Mouse (Mus musculus): ENCODE measurements around the gene Ucn2. TPM values are rescaled to one million over a fixed set of nuclear protein-coding genes. Genes with fewer than 3 reads are reported as not detected.

The Ucn2 gene
- not detected in 2 replicates for polyA plus RNA-seq (2015; fragmentation: Nextera tagmentation; extraction: Ambion mirVana)

DNA sequence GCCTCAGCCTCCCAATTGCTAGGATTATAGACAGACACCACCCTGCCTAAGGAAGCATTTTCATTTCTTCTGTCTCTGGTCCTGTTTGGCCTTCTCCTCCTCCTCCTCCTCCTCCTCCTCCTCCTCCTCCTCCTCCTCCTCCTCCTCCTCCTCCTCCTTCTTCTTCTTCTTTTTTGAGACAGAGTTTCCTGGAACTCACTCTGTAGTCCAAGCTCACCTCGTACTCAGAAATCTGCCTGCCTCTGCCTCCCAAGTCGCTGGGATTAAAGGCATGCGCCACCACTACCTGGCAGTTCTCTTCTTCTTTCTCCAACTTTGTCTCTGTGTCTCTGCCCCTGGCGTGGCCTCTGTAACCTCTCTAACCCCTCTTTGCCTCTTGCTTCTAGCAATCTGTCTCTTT is at the start of gene Ucn2:
Ucn2 (plus strand) TSS at position 301 of the 400 bp plus-strand sequence.
- ATAC-seq (ENCODE audit: low FRiP score): no peak
- H3K27me3 ChIP-seq: no peaks in the 10 kb centered on the region
- peaks cover under 1% of the 10 kb centered on the region; the same call in 1 of the 2 replicates for H3K4me1 ChIP-seq (replicated peaks)
- 78% methylated on average over 4 of the region's 4 CpGs for WGBS
- H3K27ac ChIP-seq: no peak within 1 kb of the TSS
- H3K4me3 ChIP-seq: no peak within 1 kb of the TSS
- H3K4me2 ChIP-seq: no peak within 1 kb of the TSS
- no peaks in the 10 kb centered on the region for H3K9me3 ChIP-seq
- no peak within 1 kb of the TSS for H3K9ac ChIP-seq
- H3K36me3 ChIP-seq: no peaks in the 10 kb centered on the region

DNA sequence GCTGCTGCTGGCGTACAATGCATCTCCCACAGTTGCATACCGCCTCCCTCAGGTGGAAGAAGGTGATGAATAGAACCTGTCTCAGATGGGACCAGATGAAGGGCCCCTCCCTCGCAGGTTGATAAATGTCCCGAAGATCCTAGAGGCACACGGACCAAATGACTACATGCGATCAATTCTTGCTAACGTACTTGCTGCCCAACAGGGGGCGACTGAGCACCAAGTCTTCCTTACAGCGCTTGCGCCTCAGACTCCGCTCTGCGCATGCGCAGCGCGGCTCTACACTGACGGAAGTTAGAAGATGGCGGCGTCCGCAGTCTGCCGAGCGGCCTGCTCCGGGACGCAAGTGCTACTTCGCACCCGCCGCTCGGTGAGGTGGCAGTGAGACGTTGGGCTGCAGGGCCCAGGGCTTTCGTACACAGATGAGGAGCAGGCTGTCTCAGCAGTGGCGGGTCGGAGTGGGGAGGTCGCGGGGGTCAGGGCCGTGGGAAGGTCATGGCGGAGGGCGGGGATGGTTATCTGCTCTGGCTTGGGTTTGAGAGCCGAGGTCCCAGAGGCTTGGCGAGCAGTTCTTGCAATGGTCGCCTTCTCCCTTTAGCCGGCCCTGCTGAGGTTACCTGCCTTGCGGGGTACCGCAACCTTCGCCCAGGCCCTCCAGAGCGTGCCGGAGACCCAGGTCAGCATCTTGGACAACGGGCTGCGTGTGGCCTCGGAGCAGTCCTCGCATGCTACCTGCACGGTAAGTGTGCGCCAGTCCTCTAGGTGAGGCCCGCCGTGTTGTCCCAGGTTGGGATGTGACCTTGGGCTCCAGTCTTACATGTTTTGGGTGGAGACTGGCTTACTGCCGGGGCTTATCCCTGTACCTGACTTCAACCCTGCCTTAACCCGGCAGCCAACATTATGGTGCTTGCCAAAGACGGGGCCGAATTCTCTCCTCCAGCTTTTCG is 49.1 kb upstream of the Ucn2 start, which contains the start of gene Uqcrc1:
Uqcrc1 (plus strand) TSS at position 216 of the 947 bp plus-strand sequence.
- peaks cover 36% of the 10 kb centered on the region for H3K36me3 ChIP-seq
- peak within 1 kb of the TSS; percentile 96 for H3K9ac ChIP-seq
- no peaks in the 10 kb centered on the region for H3K27me3 ChIP-seq
- peak within 1 kb of the TSS; percentile 88 for H3K4me2 ChIP-seq
- H3K4me3 ChIP-seq: peak within 1 kb of the TSS; percentile 99
- H3K9me3 ChIP-seq: no peaks in the 10 kb centered on the region
- peaks cover 12% of the 10 kb centered on the region for H3K4me1 ChIP-seq (replicated peaks)
- ATAC-seq (ENCODE audit: low FRiP score): peak; percentile 90
- H3K27ac ChIP-seq: peak within 1 kb of the TSS; percentile 75
- 2% methylated on average over 58 of the region's 58 CpGs for WGBS

- H3K4me1 ChIP-seq (replicated peaks): no peaks in the 10 kb centered on the region
- H3K4me3 ChIP-seq: no peak overlapping the region
- WGBS: 83% methylated on average over 9 of the region's 9 CpGs
- no peak overlapping the region for H3K4me2 ChIP-seq
- no peak overlapping the region for H3K27ac ChIP-seq
- peaks cover 94% of the 10 kb centered on the region for H3K36me3 ChIP-seq
- no peaks in the 10 kb centered on the region for H3K9me3 ChIP-seq
- no peaks in the 10 kb centered on the region for H3K27me3 ChIP-seq
- ATAC-seq (ENCODE audit: low FRiP score): no peak
- H3K9ac ChIP-seq: no peak overlapping the region
Observed at GRCm38 (mm10) chr9:108945111-108945510, 40.7 kb upstream of the Ucn2 start.

DNA sequence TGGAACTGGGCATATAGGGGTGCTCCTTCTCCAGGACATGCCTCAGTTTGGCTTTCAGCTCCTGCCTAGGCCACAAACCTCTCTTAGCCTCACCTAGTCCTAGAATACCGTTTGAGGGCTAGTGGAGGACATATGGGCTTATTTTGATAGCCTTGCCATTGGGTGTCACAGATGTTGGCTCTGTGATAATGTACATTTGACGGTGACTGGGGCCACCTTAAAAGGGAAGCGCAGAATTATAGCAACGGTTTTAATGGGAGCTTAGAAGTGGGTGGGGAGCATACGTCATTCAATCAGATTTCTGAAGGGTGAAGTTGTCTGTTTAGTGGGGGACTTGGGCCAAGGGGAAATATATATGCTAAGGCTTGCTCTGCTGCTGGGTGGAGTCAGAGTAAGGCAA is 40.2 kb upstream of the Ucn2 start:
- Histone ChIP-seq H3K4me1 (replicated peaks) (no peaks in the 10 kb centered on the region), H3K4me3 (no peak overlapping the region), H3K27ac (no peak overlapping the region), H3K36me3 (peaks cover 94% of the 10 kb centered on the region), H3K4me2 (no peak overlapping the region), H3K27me3 (no peaks in the 10 kb centered on the region), H3K9me3 (no peaks in the 10 kb centered on the region), H3K9ac (no peak overlapping the region)
- ATAC-seq (ENCODE audit: low FRiP score): no peak
- WGBS: 92% methylated on average over 5 of the region's 5 CpGs

- Histone ChIP-seq H3K27me3 (peaks cover 26% of the 10 kb centered on the region), H3K9me3 (no peaks in the 10 kb centered on the region), H3K9ac (no peak overlapping the region), H3K27ac (no peak overlapping the region), H3K4me2 (no peak overlapping the region), H3K4me1 (replicated peaks) (0 out of 2 replicates have a peak, but pooled peaks cover 3% of the 10 kb centered on the region), H3K4me3 (no peak overlapping the region), H3K36me3 (peaks cover 71% of the 10 kb centered on the region)
- ATAC-seq (ENCODE audit: low FRiP score): no peak
- WGBS: 81% methylated on average over 13 of the region's 13 CpGs
Observed at GRCm38 (mm10) chr9:108949231-108949966, 36.4 kb upstream of the Ucn2 start.

DNA sequence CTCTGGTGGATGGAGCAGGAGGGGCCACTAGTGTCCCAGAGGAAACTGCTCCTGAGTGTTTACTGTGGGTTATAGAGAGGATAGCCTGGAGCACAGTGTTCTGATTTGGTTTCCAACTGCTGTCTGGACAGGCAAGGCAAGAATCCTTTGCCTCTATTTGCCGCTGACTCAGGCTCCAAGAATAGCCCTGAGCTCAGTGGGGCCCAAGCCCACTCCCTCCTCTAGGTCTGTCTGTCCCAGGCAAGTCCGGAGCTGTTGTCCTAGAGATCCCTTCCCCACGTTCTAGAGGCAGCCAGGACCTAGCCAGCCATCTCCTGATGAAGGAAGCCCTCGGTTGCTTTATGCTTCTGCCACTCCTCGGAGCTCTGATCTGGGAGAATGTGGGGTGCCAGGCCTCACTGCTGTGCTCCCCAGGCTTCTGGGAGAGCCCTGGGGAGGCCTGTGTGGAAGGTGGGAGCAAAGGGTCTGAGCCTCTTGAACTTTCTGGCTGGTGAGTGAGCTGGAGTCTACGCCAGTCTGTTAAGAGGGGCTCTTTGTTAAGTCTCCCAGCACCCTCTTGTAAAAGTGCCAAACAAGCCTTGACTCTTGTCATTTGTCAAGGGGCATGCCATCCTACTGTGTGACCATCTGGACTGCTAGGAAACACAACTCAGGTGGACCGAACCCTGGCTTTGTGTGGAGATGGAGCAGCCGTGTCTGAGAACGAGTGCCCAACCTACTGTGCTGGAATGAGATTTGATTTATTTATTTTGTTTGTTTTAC is 35.7 kb upstream of the Ucn2 start:
- 0 out of 2 replicates have a peak, but pooled peaks cover 3% of the 10 kb centered on the region for H3K4me1 ChIP-seq (replicated peaks)
- ATAC-seq (ENCODE audit: low FRiP score): no peak
- H3K36me3 ChIP-seq: peaks cover 64% of the 10 kb centered on the region
- H3K4me3 ChIP-seq: no peak overlapping the region
- no peak overlapping the region for H3K27ac ChIP-seq
- H3K9me3 ChIP-seq: no peaks in the 10 kb centered on the region
- H3K27me3 ChIP-seq: peaks cover 30% of the 10 kb centered on the region
- no peak overlapping the region for H3K4me2 ChIP-seq
- WGBS: 88% methylated on average over 9 of the region's 9 CpGs
- no peak overlapping the region for H3K9ac ChIP-seq

DNA sequence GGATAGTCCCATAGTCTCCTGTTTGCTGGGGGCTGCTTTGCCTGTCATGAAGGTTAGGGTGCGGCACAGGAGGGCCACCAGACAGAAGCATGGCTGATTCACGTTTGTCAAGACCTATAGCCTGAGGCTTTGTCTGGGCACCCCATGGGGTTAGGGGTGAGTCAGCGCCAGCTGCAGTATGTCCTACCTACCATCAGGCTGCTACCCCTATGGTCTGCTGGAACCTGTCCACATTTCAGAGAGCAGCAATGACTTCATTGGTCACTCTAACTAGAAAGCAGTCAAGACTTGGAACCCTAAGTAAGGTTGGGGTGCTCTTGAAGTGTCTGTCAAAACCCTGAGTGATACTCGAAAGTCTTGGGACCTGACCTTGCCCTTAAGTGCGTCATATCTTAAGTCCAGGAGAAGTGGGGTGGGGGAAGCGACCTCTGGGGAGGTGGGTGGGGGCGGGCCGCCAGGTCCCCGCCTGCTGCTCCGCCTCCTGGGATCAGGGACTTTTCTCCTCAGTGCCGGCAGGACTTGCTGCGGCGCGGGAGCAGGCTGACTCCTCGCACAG is 32.7 kb upstream of the Ucn2 start, which contains the start of gene Col7a1:
Col7a1 (plus strand) TSS at position 506 of the 556 bp plus-strand sequence.
- Histone ChIP-seq H3K9me3 (no peaks in the 10 kb centered on the region), H3K4me1 (replicated peaks) (0 out of 2 replicates have a peak, but pooled peaks cover 3% of the 10 kb centered on the region), H3K27me3 (peaks cover 30% of the 10 kb centered on the region), H3K4me2 (no peak within 1 kb of the TSS), H3K9ac (no peak within 1 kb of the TSS), H3K27ac (no peak within 1 kb of the TSS), H3K36me3 (peaks cover 34% of the 10 kb centered on the region), H3K4me3 (no peak within 1 kb of the TSS)
- 13% methylated on average over 15 of the region's 15 CpGs for WGBS
- ATAC-seq (ENCODE audit: low FRiP score): no peak; the same call in 1 of the 2 replicates

DNA sequence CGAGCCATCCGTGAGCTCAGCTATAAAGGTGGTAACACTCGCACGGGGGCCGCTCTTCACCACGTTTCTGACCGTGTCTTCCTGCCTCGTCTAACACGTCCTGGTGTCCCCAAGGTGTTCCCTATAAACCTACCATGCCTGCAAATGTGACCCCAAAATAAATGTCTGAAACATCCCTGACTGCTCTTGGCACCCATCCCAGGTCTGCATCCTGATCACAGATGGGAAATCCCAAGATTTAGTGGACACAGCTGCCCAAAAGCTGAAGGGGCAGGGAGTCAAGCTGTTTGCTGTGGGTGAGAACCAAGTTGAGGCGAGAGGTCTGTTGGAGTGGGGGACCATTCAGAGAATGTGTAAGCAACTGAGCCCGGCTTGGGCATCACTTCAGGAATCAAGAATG is 30.6 kb upstream of the Ucn2 start:
- WGBS: 91% methylated on average over 11 of the region's 11 CpGs

DNA sequence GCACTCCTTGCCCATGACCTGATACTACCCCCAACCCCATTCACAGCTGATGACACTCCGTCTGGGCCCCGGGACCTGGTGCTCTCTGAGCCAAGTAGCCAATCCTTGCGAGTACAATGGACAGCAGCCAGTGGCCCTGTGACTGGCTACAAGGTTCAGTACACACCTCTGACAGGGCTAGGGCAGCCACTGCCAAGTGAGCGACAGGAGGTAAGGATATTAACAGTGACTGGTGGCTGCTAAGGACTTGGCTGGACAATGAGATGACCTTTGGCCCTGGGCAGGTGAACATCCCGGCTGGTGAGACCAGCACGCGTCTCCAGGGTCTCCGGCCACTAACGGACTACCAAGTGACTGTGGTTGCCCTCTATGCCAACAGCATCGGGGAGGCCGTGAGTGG is 30.0 kb upstream of the Ucn2 start:
- no peak overlapping the region for H3K4me3 ChIP-seq
- peaks cover 7% of the 10 kb centered on the region for H3K36me3 ChIP-seq
- H3K9me3 ChIP-seq: no peaks in the 10 kb centered on the region
- no peak overlapping the region for H3K9ac ChIP-seq
- no peak overlapping the region for H3K4me2 ChIP-seq
- H3K27me3 ChIP-seq: peaks cover 30% of the 10 kb centered on the region
- 91% methylated on average over 11 of the region's 11 CpGs for WGBS
- no peak overlapping the region for H3K27ac ChIP-seq
- 0 out of 2 replicates have a peak, but pooled peaks cover 3% of the 10 kb centered on the region for H3K4me1 ChIP-seq (replicated peaks)
- ATAC-seq (ENCODE audit: low FRiP score): no peak

More for the DNA sequence above, 30.6 kb upstream of the Ucn2 start:
- Histone ChIP-seq H3K27ac (no peak overlapping the region), H3K9me3 (no peaks in the 10 kb centered on the region), H3K36me3 (peaks cover 13% of the 10 kb centered on the region), H3K4me2 (no peak overlapping the region), H3K4me3 (no peak overlapping the region), H3K27me3 (peaks cover 30% of the 10 kb centered on the region), H3K9ac (no peak overlapping the region), H3K4me1 (replicated peaks) (0 out of 2 replicates have a peak, but pooled peaks cover 3% of the 10 kb centered on the region)
- no peak for ATAC-seq (ENCODE audit: low FRiP score)

GRCm38 (mm10) chr9:108963577-108963976 is 22.2 kb upstream of the Ucn2 start:
- Histone ChIP-seq H3K9me3 (no peaks in the 10 kb centered on the region), H3K27ac (no peak overlapping the region), H3K27me3 (no peaks in the 10 kb centered on the region), H3K4me2 (no peak overlapping the region), H3K4me3 (no peak overlapping the region), H3K4me1 (replicated peaks) (no peaks in the 10 kb centered on the region), H3K9ac (no peak overlapping the region), H3K36me3 (no peaks in the 10 kb centered on the region)
- ATAC-seq (ENCODE audit: low FRiP score): no peak
- WGBS: 76% methylated on average over 3 of the region's 3 CpGs

DNA sequence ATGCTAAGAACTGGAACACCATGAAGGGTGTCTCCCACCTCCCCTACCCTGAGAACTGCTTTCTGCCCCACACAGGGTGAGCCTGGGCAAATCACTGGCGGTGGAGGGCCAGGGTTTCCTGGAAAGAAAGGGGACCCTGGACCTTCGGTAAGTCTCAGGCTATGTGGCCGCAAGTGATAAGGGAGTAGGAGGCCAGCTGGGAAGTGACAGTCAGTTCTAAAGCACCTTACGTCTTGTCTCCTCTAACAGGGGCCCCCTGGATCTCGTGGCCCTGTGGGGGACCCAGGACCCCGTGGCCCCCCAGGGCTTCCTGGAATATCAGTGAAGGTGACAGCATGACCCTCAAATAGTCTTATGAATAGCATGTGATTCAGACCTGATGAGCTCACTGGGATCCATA is 21.5 kb upstream of the Ucn2 start:
- no peak overlapping the region for H3K4me2 ChIP-seq

More for the DNA sequence above, 21.5 kb upstream of the Ucn2 start:
- Histone ChIP-seq H3K9ac (no peak overlapping the region), H3K36me3 (no peaks in the 10 kb centered on the region), H3K9me3 (no peaks in the 10 kb centered on the region), H3K4me1 (replicated peaks) (no peaks in the 10 kb centered on the region), H3K27me3 (no peaks in the 10 kb centered on the region), H3K27ac (no peak overlapping the region), H3K4me3 (no peak overlapping the region)
- no peak for ATAC-seq (ENCODE audit: low FRiP score)
- WGBS: 83% methylated on average over 6 of the region's 6 CpGs
